Mouse (Mus musculus): ENCODE data around the gene Sin3a. TPM values are rescaled to one million over a fixed set of nuclear protein-coding genes. Genes with fewer than 3 reads are reported as not detected.
A peak's percentile ranks its signal among the peaks of the same experiment; 100 is the strongest.

The Sin3a gene
- polyA plus RNA-seq, 1 experiment, result not detected

DNA sequence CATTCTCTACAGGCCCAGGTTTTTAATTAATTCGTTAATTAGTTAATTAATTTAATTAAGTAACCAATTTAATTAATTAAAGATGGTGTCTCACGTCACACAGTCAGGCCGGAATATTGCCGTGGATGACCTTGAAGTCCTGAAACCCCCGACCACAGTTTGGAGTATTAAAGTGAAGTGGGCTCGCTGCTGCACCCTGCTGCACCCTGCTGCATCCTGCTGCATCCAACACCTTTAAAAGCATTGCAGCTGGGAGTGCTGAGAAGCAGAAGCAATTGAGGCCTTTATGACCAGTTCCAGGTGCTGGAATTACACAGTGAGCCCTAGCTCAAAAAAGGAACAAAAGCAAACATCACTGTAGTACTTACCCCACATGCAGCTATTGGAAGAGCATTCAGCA lies 80.5 kb downstream of the Sin3a start:
- Histone ChIP-seq H3K4me3 (ENCODE audit: insufficient read depth, low read depth, low read length) (no peak overlapping the region), H3K4me1 (ENCODE audit: control insufficient read depth, insufficient read depth, low read length) (peaks cover 20% of the 10 kb centered on the region), H3K27ac (ENCODE audit: insufficient read depth, low read depth, low read length) (no peak overlapping the region)
- TF ChIP-seq POLR2A (IDR thresholded peaks at IDR 0.05; ENCODE audit: insufficient read depth, low read depth, low read length), result no peak
- WGBS, result 40% methylated on average over 6 of the region's 6 CpGs

DNA sequence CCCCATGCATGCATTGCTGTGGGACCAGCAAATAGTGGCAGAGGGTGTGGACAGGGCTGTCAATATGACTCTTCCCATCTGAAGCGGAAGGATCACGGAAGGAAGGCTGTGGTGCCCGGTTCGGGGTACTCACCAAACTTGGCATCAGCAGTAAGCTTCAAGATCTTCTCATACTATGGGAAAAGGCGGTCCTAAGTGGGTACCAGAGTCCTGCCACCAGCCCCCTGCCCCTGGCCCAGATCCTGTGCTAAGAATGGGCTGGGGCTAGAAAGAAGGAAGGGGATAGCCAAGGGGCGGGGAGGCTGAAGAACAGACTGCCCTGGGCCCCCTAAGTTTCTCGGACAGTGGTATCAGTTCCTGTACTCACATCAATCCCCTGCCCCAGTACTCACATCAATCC lies 84.5 kb downstream of the Sin3a start:
- TF ChIP-seq POLR2A (IDR thresholded peaks at IDR 0.05; ENCODE audit: insufficient read depth, low read depth, low read length), result no peak
- TF ChIP-seq CTCF (IDR thresholded peaks at IDR 0.05; ENCODE audit: insufficient read depth, low read depth, low read length), result no peak
- Histone ChIP-seq H3K4me3 (ENCODE audit: insufficient read depth, low read depth, low read length) (no peak overlapping the region), H3K4me1 (ENCODE audit: control insufficient read depth, insufficient read depth, low read length) (peaks cover 20% of the 10 kb centered on the region), H3K27ac (ENCODE audit: insufficient read depth, low read depth, low read length) (no peak overlapping the region)
- 89% methylated on average over 7 of the region's 7 CpGs for WGBS

DNA sequence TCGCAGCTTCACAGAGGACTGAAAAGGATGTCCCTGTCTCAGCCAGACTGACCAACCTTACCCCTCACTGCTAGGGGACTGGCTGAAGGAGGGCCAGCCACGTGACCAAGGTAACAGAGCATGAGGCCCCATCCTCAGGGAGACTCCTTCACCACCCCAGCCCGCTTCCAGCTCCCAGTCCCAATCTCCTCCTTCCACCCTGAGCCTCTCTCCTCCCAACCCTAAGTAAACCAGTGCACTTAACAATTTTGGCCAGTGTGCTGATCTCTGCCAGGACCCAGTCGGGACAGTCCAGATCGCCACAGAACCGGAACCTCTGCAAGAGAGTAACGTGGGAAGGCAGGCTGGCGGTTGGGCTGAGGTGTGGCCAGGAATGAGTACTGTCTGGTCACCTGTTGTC lies 85.0 kb downstream of the Sin3a start:
- no peak for TF ChIP-seq POLR2A (IDR thresholded peaks at IDR 0.05; ENCODE audit: insufficient read depth, low read depth, low read length)
- no peak for TF ChIP-seq CTCF (IDR thresholded peaks at IDR 0.05; ENCODE audit: insufficient read depth, low read depth, low read length)
- Histone ChIP-seq H3K4me3 (ENCODE audit: insufficient read depth, low read depth, low read length) (peak overlapping the region; percentile 73; the same call in 1 of the 2 replicates), H3K4me1 (ENCODE audit: control insufficient read depth, insufficient read depth, low read length) (peaks cover 20% of the 10 kb centered on the region), H3K27ac (ENCODE audit: insufficient read depth, low read depth, low read length) (no peak overlapping the region)
- WGBS, result 84% methylated on average over 8 of the region's 8 CpGs

DNA sequence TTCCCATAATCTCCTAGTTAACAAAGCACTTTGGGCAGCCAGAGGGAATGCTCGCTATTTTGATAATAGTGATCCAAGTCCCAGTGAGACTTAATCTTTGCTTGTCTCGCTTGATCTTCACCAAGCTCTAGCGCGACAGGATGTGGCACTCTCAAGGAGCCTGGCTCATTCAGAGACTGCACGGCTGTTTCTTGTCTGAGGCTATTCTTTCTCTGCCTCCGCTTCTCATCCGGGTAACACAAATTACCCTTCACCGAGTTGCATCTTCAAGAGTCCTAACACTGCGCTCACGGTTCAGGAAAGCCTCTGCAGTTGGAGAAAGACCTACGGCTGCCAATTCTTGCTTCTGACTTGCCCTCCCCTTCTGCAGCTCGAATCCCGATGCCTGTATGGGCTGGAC lies 85.7 kb downstream of the Sin3a start:
- TF ChIP-seq CTCF (IDR thresholded peaks at IDR 0.05; ENCODE audit: insufficient read depth, low read depth, low read length) (no peak), POLR2A (IDR thresholded peaks at IDR 0.05; ENCODE audit: insufficient read depth, low read depth, low read length) (no peak)
- WGBS, result 20% methylated on average over 13 of the region's 13 CpGs
- Histone ChIP-seq H3K4me1 (ENCODE audit: control insufficient read depth, insufficient read depth, low read length) (peaks cover 20% of the 10 kb centered on the region), H3K27ac (ENCODE audit: insufficient read depth, low read depth, low read length) (0 out of 2 replicates have a peak overlapping the region, but pooled peaks have one; percentile 4), H3K4me3 (ENCODE audit: insufficient read depth, low read depth, low read length) (peak overlapping the region; percentile 73)

DNA sequence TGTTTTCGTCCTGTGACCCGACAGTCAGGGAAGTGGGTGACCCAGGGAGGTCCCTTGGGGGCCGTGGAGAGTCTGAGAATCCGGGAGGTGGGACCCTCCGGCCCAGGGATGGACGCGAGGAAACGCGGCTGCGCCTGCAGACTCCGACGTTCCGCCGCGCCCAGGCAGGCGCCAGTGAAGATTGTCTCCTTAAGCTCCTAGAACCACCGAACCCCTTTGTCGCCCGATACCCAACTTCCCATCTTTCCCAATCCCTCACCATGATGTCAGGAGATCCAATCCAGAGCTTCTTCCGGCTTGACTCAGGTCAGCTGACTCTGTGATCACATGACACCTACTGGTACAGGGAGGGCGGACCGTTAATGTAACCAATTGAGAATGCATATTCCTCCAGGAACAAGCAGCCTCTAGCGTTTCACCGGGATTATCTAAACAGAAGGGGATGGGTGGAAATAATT lies 86.2 kb downstream of the Sin3a start, which contains the start of gene Commd4:
Commd4 (minus strand) TSS at position 319 of the 458 bp plus-strand sequence.
- 0 out of 2 replicates have a peak within 1 kb of the TSS, but pooled peaks have one; percentile 8 for H3K27ac ChIP-seq (ENCODE audit: insufficient read depth, low read depth, low read length)
- WGBS, result under 1% methylated on average over 24 of the region's 24 CpGs

DNA sequence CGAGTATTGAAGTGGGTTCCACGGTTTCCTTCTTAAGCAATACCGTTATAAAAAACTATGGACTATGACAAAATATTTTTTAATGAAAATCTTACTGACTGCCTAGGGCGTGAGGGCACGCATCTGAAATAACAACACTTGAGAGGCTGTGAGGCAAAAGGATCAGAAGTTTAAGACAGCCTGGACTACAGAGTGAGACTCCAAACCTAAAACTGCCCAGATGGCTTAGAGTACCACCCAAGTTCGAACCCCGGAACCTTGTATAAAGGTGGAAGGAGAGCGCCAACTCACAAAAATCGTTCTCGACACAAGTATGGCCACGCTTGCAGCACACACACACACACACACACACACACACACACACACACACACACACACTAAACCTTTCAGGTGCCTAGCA lies 86.7 kb downstream of the Sin3a start:
- WGBS, result 30% methylated on average over 11 of the region's 11 CpGs
- H3K4me3 ChIP-seq (ENCODE audit: insufficient read depth, low read depth, low read length), result no peak overlapping the region
- H3K4me1 ChIP-seq (ENCODE audit: control insufficient read depth, insufficient read depth, low read length), result peaks cover 20% of the 10 kb centered on the region
- TF ChIP-seq POLR2A (IDR thresholded peaks at IDR 0.05; ENCODE audit: insufficient read depth, low read depth, low read length), result no peak
- TF ChIP-seq CTCF (IDR thresholded peaks at IDR 0.05; ENCODE audit: insufficient read depth, low read depth, low read length), result no peak
- 0 out of 2 replicates have a peak overlapping the region, but pooled peaks have one; percentile 8 for H3K27ac ChIP-seq (ENCODE audit: insufficient read depth, low read depth, low read length)

More for the DNA sequence above, 86.2 kb downstream of the Sin3a start, which contains the start of gene Commd4:
- TF ChIP-seq CTCF (IDR thresholded peaks at IDR 0.05; ENCODE audit: insufficient read depth, low read depth, low read length) (no peak), POLR2A (IDR thresholded peaks at IDR 0.05; ENCODE audit: insufficient read depth, low read depth, low read length) (peak; percentile 52)
- Histone ChIP-seq H3K4me3 (ENCODE audit: insufficient read depth, low read depth, low read length) (peak within 1 kb of the TSS; percentile 73), H3K4me1 (ENCODE audit: control insufficient read depth, insufficient read depth, low read length) (peaks cover 20% of the 10 kb centered on the region)

DNA sequence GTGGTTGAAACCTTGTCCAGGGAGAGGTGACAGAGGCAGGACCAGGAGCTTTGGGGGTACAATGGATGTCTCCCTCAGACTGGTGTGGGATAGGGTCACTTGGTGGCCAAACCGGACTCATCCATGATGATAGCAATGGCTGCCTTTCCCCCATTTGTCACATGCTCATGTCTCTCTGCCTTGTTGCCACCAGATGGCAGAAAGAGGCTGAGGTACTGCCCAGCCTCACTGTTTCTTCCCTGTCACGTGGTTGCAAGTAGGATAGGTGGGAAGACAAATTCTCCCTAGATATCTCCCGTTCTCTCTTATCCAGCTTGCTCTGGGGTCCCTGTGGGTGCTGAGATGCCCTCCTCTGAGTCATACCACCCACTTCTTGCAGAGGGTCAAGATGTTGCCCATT lies 90.7 kb downstream of the Sin3a start:
- H3K4me1 ChIP-seq (ENCODE audit: control insufficient read depth, insufficient read depth, low read length), result peaks cover 3% of the 10 kb centered on the region; the same call in 1 of the 2 replicates
- TF ChIP-seq POLR2A (IDR thresholded peaks at IDR 0.05; ENCODE audit: insufficient read depth, low read depth, low read length) (no peak), CTCF (IDR thresholded peaks at IDR 0.05; ENCODE audit: insufficient read depth, low read depth, low read length) (no peak)
- H3K4me3 ChIP-seq (ENCODE audit: insufficient read depth, low read depth, low read length), result no peak overlapping the region
- H3K27ac ChIP-seq (ENCODE audit: insufficient read depth, low read depth, low read length), result no peak overlapping the region
- WGBS, result 10% methylated on average over 3 of the region's 3 CpGs

DNA sequence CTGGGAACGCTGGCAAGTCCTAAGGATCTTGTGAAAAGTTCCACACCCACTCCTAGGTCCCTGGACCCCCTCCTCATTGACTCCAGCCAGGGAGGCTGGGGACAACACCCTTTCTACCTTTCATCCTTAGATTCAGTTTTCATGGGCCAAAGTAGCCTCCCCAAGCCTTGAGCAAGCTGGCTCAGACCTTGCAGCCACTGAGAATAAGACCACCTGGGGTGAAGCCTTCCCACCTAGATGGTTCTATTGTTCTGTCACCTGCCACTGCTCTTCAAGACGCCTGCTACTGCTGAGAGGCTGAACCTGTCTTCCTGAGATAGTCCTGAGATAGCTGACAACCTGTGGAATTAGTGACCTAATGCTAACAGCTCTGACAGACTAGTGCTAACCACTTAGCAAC lies 91.3 kb downstream of the Sin3a start:
- no peak overlapping the region for H3K4me3 ChIP-seq (ENCODE audit: insufficient read depth, low read depth, low read length)
- H3K4me1 ChIP-seq (ENCODE audit: control insufficient read depth, insufficient read depth, low read length), result no peaks in the 10 kb centered on the region
- TF ChIP-seq CTCF (IDR thresholded peaks at IDR 0.05; ENCODE audit: insufficient read depth, low read depth, low read length) (no peak), POLR2A (IDR thresholded peaks at IDR 0.05; ENCODE audit: insufficient read depth, low read depth, low read length) (no peak)
- no peak overlapping the region for H3K27ac ChIP-seq (ENCODE audit: insufficient read depth, low read depth, low read length)
- WGBS, result 41% methylated on average over 2 of the region's 2 CpGs

DNA sequence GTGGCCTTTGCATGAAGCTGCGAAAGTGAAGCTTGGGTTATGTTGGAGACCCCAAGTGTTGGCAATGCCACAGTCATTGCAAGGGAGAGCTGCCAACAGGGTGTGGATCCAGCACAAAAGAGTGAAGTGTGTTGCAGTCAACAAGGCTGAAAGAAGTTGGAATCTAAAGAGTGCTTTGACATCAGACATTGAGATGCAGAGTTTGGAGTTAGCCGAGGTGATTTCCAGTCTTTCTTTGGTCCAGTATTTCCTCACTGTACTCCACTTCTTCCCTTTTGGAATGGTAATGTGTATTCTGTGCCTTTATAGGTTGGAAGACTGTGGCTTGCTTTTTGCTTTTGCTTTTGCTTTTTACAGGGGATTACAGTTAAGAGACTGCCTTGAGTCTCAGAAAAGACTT lies 94.3 kb downstream of the Sin3a start:
- H3K4me3 ChIP-seq (ENCODE audit: insufficient read depth, low read depth, low read length), result no peak overlapping the region
- no peak overlapping the region for H3K27ac ChIP-seq (ENCODE audit: insufficient read depth, low read depth, low read length)
- H3K4me1 ChIP-seq (ENCODE audit: control insufficient read depth, insufficient read depth, low read length), result no peaks in the 10 kb centered on the region
- TF ChIP-seq POLR2A (IDR thresholded peaks at IDR 0.05; ENCODE audit: insufficient read depth, low read depth, low read length) (no peak), CTCF (IDR thresholded peaks at IDR 0.05; ENCODE audit: insufficient read depth, low read depth, low read length) (no peak)
- 47% methylated on average over 2 of the region's 2 CpGs for WGBS

DNA sequence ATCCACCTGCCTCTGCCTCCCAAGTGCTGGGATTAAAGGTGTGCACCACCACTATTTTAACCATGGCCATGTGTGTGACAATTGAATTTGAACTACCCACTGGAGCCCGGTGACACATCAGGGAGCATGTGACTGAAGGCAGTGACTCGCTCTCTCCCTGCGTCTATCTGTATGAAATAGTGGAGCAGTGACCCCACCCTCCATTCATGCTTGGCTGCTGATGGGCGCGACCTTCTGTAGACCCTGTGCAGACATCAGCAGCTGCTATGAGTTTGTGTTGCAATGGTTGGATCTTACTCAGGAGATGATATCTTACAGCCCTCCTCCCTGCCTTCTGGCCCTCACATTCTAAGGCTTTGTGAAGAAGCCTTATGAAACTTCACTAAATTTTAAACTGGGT lies 96.6 kb downstream of the Sin3a start:
- H3K4me1 ChIP-seq (ENCODE audit: control insufficient read depth, insufficient read depth, low read length), result no peaks in the 10 kb centered on the region
- 84% methylated on average over 5 of the region's 5 CpGs for WGBS
- TF ChIP-seq POLR2A (IDR thresholded peaks at IDR 0.05; ENCODE audit: insufficient read depth, low read depth, low read length) (no peak), CTCF (IDR thresholded peaks at IDR 0.05; ENCODE audit: insufficient read depth, low read depth, low read length) (no peak)

More for the DNA sequence above, 96.6 kb downstream of the Sin3a start:
- Histone ChIP-seq H3K4me3 (ENCODE audit: insufficient read depth, low read depth, low read length) (no peak overlapping the region), H3K27ac (ENCODE audit: insufficient read depth, low read depth, low read length) (no peak overlapping the region)

Other genes starting within 250 kb of the Sin3a start
- not detected in 2 replicates for gene Odf3l1, start 207.4 kb upstream of the Sin3a start, polyA plus RNA-seq (2012; ENCODE audit: insufficient read depth, insufficient read length, low replicate concordance, missing spikeins)
- not detected in 2 replicates for gene Cspg4, start 207.0 kb upstream of the Sin3a start, polyA plus RNA-seq (2012; ENCODE audit: insufficient read depth, insufficient read length, low replicate concordance, missing spikeins)
- gene Snx33, start 143.7 kb upstream of the Sin3a start, polyA plus RNA-seq (2012; ENCODE audit: insufficient read depth, insufficient read length, low replicate concordance, missing spikeins), result not detected in 2 replicates
- not detected in 2 replicates for gene Imp3, start 134.6 kb upstream of the Sin3a start, polyA plus RNA-seq (2012; ENCODE audit: insufficient read depth, insufficient read length, low replicate concordance, missing spikeins)
- not detected in 2 replicates for gene Snupn, start 121.2 kb upstream of the Sin3a start, polyA plus RNA-seq (2012; ENCODE audit: insufficient read depth, insufficient read length, low replicate concordance, missing spikeins)
- not detected in 2 replicates for gene Ptpn9, start 77.1 kb upstream of the Sin3a start, polyA plus RNA-seq (2012; ENCODE audit: insufficient read depth, insufficient read length, low replicate concordance, missing spikeins)
- not detected in 2 replicates for gene Man2c1, start 58.6 kb downstream of the Sin3a start, polyA plus RNA-seq (2012; ENCODE audit: insufficient read depth, insufficient read length, low replicate concordance, missing spikeins)
- gene Neil1, start 76.3 kb downstream of the Sin3a start, polyA plus RNA-seq (2012; ENCODE audit: insufficient read depth, insufficient read length, low replicate concordance, missing spikeins), result not detected in 2 replicates
- not detected in 2 replicates for gene Commd4, start 86.3 kb downstream of the Sin3a start, polyA plus RNA-seq (2012; ENCODE audit: insufficient read depth, insufficient read length, low replicate concordance, missing spikeins)
- gene Trcg1, start 164.5 kb downstream of the Sin3a start, polyA plus RNA-seq (2012; ENCODE audit: insufficient read depth, insufficient read length, low replicate concordance, missing spikeins), result not detected in 2 replicates
- not detected in 2 replicates for gene 1700017B05Rik, start 190.6 kb downstream of the Sin3a start, polyA plus RNA-seq (2012; ENCODE audit: insufficient read depth, insufficient read length, low replicate concordance, missing spikeins)

All from olfactory bulb, adult 2 months (tissue).